Mouse (Mus musculus) kidney, postnatal 36 days (tissue): ENCODE measurements around the gene Rgs3.

ENCODE experiments used
- DNase-seq, 2 experiments: peaks; one replicate each; pipeline ENCODE4 v3.0.0; 2021 to 2022; ENCODE audit warnings: mixed read lengths in 2 of 2

Gene Rgs3

DNA sequence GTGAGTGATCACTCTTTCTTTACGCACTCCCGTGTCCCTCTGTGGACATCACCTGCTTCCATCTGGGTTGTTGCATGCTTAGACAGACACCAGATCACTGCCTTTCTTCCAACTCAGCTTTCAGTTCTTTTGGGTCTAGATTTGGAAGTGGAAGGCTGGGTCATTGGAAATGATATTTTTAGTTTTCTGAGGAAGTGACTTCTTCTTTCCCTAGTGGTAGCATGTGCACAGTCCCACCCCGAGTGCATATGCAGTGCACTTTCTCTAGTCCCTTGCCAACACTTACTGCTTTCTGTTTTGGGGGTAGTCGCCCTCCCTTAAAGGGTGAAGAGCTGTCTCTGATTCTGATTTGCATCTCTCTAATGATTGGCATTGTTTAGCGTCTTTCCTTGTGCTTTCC, 170.3 kb downstream of the Rgs3 start:
- no peak for DNase-seq

DNA sequence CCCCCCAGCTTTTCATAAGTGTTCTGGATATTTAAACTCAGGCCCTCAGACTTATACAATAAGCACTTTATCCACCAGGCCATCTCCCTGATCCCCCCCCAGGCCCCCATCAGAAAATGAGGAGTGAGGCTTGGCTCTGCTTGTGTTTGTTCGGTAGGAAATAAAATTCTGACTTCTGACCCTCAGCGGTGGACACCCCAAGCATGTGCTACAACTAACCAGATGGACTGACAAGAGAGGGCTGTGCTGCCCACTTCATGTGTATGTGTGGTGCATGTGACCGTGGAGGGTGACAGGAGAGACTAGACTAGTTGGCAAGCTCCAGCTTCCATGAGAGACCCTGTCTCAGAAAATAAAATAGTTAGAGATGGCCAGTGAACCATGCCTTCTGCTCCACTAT, 171.2 kb downstream of the Rgs3 start:
- DNase-seq = no peak

DNA sequence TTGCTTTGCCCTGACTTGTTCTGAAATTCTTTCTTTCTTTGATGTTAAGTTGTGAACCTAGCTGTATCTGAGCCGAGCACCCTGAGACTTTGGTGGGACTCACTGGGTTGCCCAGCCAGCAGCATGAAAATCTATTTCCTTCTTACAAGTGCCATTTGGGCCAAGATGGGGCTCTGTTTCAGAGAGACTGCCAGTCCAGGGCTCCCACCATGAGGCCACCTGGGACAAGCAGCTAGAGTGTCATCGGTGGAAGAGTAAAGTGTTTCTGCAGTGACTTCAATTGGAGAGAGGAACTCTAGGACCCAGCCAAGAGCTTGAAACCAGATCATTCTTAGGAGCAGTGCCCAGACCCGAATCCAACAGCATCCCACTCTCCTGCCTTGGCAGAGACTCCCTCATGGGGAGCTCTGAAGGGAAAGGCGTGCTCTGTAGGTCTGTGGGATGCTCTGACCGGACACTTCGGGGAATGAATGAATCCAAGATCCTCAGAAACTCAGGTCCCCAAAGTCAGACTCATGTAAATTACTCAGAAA, 171.9 kb downstream of the Rgs3 start:
- DNase-seq = no peak

DNA sequence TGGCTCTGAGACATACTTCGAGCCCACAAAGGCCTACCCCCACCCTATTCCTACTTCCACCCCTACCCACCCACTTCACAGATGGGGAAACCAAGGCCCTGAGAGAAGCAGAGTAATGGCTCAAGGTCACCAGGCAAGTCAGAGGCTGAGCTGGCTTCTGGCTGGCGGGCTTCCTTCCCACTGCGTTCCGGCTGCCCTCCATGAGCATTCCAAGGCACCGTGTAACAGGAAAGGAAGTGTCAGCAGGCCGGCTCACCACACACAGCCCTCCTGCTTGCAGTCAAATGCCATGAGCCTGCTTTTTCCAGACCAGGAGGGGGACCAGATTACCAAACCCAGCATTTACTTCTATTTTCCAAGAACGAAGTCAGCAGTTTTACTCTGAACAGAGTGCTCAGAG, 172.4 kb downstream of the Rgs3 start:
- DNase-seq = peak in 1 of 2 experiments; percentile 58

DNA sequence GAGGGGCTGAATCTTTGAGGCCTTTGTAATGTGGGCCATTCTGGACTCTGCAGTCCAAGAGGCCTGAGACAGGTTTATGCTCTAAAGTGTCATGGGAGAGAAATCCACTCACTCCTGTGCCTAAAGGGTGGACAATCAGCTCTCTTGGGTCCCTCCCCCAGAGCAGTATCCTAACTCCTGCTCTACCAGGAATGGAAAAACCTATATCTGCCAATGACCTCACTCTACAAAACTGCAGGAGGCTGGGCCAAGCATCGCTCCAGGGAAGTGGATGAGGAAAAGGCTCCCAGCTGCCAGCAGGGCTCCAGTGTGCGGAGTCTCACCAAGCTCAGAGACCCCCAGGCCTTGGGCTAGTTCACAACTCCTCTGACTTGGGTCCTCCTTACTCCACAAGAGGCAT, 173.2 kb downstream of the Rgs3 start:
- DNase-seq = peak; percentile 31 to 49

DNA sequence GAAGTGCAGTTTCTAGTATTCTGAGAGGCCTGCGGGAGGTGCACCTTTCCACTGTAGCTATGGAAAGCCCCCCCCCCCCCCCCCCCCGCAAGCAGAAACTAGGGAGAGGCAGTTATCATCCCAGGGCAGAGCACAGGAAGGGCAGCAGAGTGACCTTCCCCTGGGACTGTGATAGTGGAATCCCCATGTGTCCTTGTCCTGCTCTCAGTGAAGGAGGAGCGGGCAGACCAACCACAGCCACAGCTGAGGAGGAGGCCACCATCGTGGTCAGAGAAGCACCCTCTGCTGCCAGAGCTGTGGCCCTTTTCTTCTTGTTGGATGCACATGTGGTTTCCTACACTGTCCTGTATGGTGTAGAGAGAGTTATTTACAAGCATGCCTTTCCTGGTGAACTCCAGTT, 174.3 kb downstream of the Rgs3 start:
- DNase-seq = peak; percentile 21 to 32

DNA sequence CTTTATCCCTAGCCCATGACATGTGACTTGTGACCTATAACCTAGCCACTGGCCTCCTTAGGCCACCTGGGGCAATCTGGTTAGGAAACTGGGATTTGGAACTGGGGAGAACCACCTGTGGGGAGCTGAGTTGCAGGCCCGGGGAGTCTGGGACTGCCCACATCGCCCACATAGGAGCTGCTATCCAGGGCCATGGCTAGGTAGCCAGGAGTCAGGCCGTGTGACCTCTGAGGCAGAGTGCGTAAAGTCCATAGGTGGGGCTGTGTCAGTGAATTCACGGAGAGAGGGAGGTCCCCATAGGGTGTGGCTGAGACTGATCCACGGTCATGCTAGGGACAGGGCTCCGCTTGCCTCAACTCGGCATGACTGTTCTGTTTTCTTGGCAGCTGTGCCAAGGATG, 175.6 kb downstream of the Rgs3 start:
- no peak for DNase-seq

DNA sequence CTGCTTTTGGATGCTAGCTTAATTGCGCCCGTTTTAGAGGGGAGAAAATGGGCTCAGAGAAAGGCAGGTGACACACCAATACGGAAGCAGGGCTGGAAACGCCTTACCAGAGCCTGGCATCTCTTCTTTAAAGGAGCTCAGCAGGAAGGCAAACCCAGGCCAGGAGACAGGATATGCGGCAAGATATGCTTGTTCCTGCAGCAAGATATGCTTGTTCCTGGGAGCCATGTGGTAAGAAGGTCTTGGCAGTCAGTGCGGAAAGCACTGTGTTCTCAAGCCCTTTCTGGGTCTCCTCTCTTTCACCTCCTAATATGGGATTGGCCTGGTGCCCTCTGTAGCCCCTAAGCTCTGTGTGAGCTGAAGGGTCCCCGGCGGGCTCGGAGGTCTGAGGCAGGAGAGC, 176.2 kb downstream of the Rgs3 start:
- DNase-seq = peak; percentile 29 to 36

DNA sequence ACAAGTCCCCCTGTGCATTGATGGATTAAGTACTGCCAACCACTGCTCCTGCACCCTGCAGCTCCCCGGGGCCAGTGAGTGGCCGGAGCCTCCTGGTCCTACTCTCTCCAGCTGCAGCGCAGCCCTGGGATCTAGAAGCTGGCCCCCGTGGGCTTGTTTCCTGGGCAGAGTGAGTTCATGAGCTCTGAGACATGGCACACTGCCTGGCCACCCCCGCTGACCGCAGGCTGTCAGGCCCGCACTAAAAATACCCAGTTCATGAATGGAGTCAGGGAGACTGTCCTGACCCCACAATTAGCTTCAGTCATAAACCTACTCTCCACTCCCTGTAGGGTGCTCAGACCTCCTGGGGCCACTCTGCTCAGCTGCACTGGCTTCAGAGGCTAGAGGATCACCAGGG, 176.8 kb downstream of the Rgs3 start:
- peak; percentile 32 to 50 for DNase-seq

DNA sequence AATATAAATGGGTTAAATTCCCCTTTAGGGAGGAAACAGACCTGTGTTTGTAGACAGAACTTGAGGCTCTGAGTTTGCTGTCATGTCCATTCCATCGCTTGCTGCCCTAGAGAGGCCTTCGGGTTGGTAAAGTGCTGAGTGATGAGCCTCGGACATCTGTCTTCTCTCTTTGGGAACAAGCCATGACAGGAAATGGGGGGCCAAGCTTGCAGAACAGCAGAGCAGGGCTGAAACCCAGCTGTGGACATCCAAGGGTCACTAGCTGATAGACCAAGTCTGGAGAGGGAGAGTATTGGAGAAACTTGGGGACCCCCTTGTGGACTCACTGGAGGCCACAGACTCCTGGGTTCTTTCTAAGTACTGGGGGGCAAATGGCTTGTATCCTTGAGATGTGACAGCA, 177.3 kb downstream of the Rgs3 start:
- DNase-seq = peak; percentile 19 to 32

DNA sequence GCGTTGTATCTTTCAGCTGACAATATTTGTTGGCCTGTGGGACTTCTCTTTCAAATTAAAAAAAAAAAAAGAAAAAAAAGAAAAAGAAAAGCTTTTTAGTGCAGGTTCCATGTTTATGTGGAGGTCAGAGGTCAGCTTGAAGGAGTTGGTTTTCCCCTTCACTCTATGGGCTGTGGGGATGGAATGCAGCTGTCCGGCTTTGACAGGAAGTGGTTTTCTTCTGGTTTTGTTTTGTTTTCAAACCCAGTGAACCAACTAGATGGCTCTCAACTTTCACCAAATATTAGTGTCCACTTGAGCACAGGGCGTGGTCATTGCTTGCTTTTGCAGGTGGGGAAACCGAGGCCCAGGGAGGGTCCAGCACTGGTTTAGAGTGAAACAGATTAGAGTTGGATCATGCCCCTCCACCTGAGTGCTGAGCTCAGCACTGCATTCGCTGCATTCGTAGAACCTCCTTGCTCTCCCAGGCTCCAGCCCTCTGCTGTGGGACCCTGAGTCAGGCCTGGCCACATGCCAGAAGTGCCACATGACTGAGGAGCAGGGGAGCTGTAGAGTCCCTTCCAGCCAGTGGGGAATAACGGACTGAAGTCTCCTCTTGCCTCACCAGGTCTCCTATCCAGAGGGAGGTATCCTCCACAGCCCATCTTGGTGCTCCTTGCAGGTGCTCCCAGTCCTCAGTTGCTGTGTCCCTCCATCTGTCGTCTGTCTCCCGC, 178.5 kb downstream of the Rgs3 start:
- peak; percentile 45 to 65 for DNase-seq

DNA sequence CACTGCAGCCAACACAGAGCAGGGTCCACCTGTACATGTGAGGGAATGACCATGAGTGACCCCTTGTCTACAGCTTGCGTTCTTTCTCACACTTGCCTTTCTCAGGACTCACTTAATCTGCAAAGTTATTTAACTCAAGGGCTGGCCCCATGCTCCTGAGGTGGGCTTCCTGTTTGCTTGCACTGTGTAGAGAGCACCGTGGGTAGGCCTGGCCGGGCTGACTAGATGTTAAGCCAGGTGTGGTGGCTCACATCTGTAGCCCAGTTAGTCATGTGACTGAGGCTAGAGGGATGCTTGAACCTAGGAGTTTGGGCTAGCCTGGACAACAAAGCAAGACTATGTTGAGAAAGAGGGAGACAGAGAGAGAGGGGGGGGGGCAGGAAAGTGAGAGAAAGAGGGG, 179.3 kb downstream of the Rgs3 start:
- no peak for DNase-seq

DNA sequence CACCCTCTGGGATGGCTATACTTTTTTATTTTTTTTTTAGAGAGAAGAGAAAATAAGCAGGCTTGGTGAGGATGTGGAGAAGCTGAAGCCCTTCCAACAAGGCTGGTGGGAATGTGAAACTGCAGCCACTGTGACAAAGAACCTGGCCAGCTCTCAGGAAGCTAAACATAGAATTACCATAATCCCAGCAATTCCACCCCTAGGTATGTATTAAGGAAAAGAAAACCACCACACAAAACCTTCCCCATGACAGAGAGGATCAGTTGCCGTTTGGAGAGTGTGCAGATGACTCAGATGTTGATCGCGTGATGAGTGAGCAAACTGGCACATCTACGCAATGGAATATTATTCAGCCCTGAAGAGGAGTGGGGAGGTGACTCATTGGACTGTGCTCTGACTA, 179.9 kb downstream of the Rgs3 start:
- DNase-seq = no peak

DNA sequence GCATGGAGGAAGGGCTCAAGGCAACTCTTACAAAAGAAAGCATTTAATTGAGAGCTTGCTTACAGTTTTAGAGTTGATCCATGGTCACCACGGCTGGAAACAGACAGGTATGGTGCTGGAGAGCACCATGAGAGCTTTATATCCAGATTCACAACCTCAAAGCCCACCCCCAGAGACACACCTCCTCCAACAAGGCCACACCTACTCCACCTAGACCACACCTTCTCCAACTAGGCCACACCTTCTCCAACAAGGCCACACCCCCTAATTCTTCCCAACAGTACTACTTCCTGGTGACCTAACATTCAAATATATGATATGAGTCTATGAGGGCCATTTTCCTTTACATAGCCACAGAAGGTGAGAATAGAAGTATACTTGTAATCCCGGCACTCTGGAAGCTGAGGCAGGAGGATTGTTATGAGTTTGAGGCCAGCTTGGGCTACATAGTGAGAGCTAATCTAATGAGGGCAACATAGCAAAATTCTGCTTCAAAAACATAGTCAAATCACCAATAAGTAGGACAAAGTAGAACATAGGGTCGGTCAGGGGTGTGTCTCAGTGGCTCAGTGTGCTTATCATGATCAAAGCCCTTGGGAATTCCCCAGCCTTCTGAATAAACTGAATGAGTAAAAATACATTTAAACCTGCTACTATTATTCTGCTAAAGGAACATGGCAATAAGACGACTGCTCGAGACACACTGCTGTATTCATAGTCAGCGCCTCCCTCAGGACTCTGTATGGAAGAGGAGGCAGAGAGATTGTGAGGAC, 180.8 kb downstream of the Rgs3 start:
- no peak for DNase-seq

DNA sequence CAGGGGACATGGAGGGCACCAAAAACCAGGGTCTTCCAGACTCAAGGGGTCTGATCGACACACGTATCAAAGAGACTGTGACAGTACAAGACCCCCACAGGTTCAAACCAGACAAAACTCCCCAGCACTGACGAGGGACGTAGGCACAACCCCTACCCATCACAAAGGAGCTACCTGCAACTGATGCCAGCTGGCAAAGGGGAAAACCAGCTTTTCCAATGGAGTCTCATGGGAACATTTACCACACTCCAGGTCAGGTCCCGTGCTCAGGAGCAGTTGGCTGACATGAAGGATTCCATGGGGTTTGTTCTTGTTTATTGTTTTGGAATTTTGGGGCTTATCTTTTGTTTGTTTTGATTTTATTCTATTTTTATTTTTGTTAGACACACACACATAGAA, 181.4 kb downstream of the Rgs3 start:
- DNase-seq = no peak

DNA sequence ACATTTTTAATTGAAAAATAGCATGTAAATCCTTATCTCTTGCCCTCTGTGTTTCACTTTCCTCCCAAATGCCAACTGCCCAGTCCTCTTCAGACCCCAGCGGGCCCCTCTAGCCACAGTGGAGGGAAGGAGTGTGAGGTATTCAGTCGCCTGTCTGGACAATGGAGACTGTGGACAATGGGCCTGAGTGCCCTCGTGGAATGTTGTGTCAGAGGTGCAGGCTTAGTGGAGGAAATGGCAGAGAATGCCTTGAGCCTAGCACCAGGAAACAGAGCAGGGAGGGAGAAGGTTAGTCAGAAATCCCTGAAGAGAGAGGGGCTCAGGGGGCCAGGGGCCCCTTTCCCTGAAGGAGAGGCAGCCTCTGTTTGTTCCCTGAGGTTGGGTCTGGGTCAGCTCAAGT, 182.0 kb downstream of the Rgs3 start:
- no peak for DNase-seq

DNA sequence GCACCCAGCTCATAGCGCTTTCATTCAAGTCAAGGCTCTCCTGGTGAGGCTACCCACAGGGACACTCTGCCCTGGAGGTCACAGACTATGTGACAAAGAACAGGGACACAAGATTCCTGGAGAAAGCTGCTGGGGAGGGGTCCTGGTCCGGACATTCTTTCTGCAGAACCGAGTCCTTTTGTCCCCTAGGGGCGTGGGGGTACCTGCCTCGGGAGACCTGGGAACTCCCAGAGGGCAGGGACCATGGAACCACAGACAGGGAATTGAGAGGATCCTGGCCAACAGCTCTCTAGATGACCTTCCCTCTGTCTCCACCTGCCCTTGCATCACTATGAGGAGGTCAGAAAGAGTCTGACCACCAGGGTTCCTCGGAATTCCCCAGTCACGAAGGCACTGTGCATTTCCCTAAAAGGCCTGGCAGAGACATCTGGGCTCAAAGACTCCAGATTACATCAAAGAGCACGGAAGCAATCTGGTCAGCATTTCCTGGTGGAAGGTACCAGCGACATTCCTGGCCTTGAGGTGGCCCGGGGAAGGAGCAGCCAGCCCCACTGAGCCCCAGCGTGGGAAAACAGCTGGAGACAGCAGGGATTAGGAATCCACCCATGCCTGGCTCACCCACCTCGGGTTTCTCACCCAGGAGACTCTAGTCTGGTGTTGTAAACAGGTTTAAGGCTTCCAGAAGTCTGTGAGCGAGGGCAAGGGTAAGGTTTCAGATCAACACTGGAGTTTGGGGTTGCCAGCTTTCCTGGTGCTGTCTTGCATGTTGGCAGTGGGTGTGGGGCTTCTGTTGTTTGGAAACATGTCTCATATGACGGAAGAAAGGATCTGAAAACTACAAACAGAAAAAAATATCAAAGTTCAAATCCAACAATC, 183.5 kb downstream of the Rgs3 start:
- no peak for DNase-seq

DNA sequence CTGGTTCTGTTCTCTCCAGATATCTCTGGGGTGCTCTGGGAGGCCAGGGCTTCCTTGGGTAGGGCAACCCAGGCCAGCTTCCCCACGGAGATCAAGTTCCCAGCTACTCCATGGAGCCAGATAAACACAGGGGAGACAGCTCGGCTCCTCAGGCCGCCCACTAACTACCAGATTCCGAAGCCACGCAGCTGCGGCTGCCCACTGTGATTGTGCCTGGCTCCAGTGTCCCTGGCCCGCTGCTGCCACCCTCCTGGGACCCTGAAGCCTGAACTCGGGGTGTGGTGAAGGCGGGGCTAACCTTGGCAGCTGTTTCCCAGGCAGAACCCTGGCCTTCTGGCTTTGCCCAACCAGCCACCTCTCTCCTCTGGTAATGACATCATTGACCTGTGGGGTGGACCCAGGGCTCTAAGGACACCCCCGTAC, 184.9 kb downstream of the Rgs3 start:
- no peak for DNase-seq

DNA sequence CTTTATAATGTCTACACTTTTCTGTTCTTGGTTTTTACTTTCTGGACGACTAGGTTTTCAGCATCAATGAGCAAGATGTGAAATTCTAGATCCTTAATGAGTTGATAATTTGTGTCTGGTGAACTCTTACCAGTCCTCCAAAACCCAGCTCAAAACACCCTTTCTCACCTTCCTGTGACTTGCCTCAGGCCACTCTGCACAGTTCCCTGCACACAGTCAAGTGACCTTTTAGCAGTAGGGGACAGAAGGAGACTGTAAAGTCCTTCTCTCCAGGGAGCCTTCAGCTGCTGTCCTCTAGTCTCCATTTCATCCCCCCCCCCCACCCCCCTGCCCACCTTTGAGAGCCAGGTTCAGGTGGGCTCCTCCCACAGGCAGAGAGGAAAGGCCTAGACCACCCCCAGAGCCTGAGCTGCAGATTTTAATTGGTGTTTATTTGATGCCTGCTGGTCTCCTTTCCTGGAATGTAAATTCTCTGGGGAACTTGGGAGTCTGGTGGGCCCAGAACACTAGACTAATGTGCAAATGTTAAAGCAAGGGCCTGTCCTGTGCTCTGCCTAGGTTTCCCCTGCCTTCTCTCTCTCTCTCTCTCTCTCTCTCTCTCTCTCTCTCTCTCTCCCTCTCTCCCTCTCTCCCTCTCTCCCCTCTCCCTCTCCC, 185.5 kb downstream of the Rgs3 start:
- DNase-seq = no peak
